Mouse (Mus musculus): ENCODE results near the gene Cpt1b.

- TF ChIP-seq CTCF (IDR thresholded peaks at IDR 0.05; ENCODE audit: extremely low read depth, insufficient read length, insufficient replicate concordance, low read depth, low read length) (no peak), POLR2A (IDR thresholded peaks at IDR 0.05; ENCODE audit: low read depth, low read length) (no peak)
These were observed 46.2 kb downstream of the Cpt1b start for GRCm38 (mm10) chr15:89379429-89379828.
